Comparison of ENCODE assay signal across 9 mouse cellular contexts in the genomic region with DNA sequence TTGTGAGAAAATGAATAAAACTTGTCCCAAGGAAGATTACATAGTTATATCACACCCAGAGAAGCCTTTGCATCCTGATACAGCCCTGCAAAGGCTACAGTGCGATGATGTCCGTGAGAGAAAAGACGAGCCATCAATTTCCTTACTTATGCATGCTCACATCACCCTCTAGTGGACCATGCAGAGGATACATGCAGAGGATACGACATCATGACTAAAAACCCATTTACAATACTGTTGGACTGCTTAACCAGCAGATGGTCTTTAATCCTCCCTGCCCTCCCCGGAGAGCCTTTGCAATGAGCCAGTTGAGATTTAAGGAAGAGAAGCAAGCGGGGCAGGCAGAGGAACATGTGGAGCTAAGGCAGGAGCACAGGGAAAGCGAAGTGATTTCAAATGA. TPM values are rescaled to one million over a fixed set of nuclear protein-coding genes. Genes with fewer than 3 reads are reported as not detected.
DNase-seq lines count a peak whose midpoint lies in the region; ATAC-seq and TF ChIP-seq lines count a peak whose summit lies in the region.
"Had no signal": no experiment of that assay in that cellular context is flagged by ENCODE, and none has a peak within 500 bp of the region (broad histone marks: within the 10 kb centered on the region; RNA-seq: fewer than 3 reads in every experiment).

No protein-coding gene starts in this region.

- H3K4me1 ChIP-seq in forebrain, postnatal 0 days (ENCODE audit: insufficient read depth), result no peaks in the 10 kb centered on the region

- peak; percentile 14 for DNase-seq in CD4-positive, CD25-positive, alpha-beta regulatory T cell, adult 2 months (ENCODE audit: low read depth, low spot score)
- DNase-seq in lung, postnatal 14 days, result peak; percentile 5
- no peak for DNase-seq in lung, postnatal 25 days (ENCODE audit: low spot score)
- DNase-seq in forebrain, postnatal 0 days, result peak; percentile 76
- DNase-seq in layer of hippocampus, postnatal 36 days, result peak; percentile 6 to 16
- DNase-seq in retina, embryonic 14.5 days (ENCODE audit: low spot score), result peak; percentile 79

- H3K27me3 ChIP-seq in forebrain, postnatal 0 days (ENCODE audit: insufficient read depth, low read length), result no peaks in the 10 kb centered on the region

- H3K4me2 ChIP-seq in forebrain, postnatal 0 days (ENCODE audit: low read depth), result 0 out of 2 replicates have a peak overlapping the region, but pooled peaks have one; percentile 1

- WGBS in forebrain, postnatal 0 days, result 33% methylated on average over 7 of the region's 7 CpGs

- H3K9me3 ChIP-seq in forebrain, postnatal 0 days (ENCODE audit: low read length), result no peaks in the 10 kb centered on the region

- no peak for ATAC-seq in CD4-positive, CD25-positive, alpha-beta regulatory T cell, adult 4 months
- ATAC-seq in forebrain, postnatal 0 days, result peak; percentile 93
- ATAC-seq in inflammation-experienced regulatory T-cells, adult 6 months, result no peak

- H3K36me3 ChIP-seq in forebrain, postnatal 0 days (ENCODE audit: insufficient read depth), result peaks cover 7% of the 10 kb centered on the region

- peak overlapping the region; percentile 25; the same call in 1 of the 2 replicates for H3K9ac ChIP-seq in forebrain, postnatal 0 days

- TF ChIP-seq CTCF in forebrain, postnatal 0 days (IDR thresholded peaks at IDR 0.05; ENCODE audit: low read depth), result peak; percentile 90

- no peak overlapping the region; the same call in 1 of the 2 replicates for H3K4me3 ChIP-seq in forebrain, postnatal 0 days (ENCODE audit: low read depth, low read length)
- H3K4me3 ChIP-seq: myocyte had no signal

- H3K27ac ChIP-seq in forebrain, postnatal 0 days (ENCODE audit: low read depth, low read length), result no peak overlapping the region

RNA-seq across cellular contexts. Expression of gene Pot1a, which starts 42.0 kb away (rescaled TPM):
- polyA plus RNA-seq in CD4-positive, CD25-positive, alpha-beta regulatory T cell, adult 4 months (2017; shearing (Covaris generic)), result 10 to 100 TPM; 38.5 to 39.5 TPM
- 23.5 and 26.3 TPM in 2 replicates for total RNA-seq in forebrain, postnatal 0 days (2014; rRNA removed)
- 13.5 and 16.5 TPM in 2 replicates for polyA plus RNA-seq in forebrain, postnatal 0 days (2015; fragmentation: Nextera tagmentation; extraction: Ambion mirVana)
- 10 to 100 TPM; 17.4 to 19.3 TPM for total RNA-seq in layer of hippocampus, postnatal 36 days (2021)
- polyA plus RNA-seq in inflammation-experienced regulatory T-cells, adult 6 months (2017; shearing (Covaris generic)), result 10 to 100 TPM; 41.7 to 47.7 (median 44.3) TPM
